Mouse (Mus musculus) limb, embryonic 12.5 days (tissue): ENCODE measurements around the gene M1ap. TPM values are rescaled to one million over a fixed set of nuclear protein-coding genes. Genes with fewer than 3 reads are reported as not detected.

Source experiments
- ATAC-seq: fragments of 200-750 bp; cut with Nextera tagmentation; 2 replicates; pipeline ENCODE4 v1.8.0; 2017; ENCODE audit warnings: low read depth, moderate TSS enrichment; ENCODE audit not compliant: insufficient number of reproducible peaks, insufficient read depth, low FRiP score, low TSS enrichment
- H3K27ac ChIP-seq: fragments of 300-500 bp; sonication (generic); 2 replicates; pipeline ENCODE4 v1.5.1; 2016; ENCODE audit warnings: mild to moderate bottlenecking, moderate library complexity
- H3K27me3 ChIP-seq: fragments of 300-500 bp; sonication (generic); 2 replicates; pipeline ENCODE4 v1.6.1; 2016; ENCODE audit warnings: mild to moderate bottlenecking, moderate library complexity
- H3K36me3 ChIP-seq: fragments of 300-500 bp; sonication (generic); 2 replicates; pipeline ENCODE4 v1.6.1; 2016; ENCODE audit warnings: mild to moderate bottlenecking, moderate library complexity
- H3K4me1 ChIP-seq: fragments of 300-500 bp; sonication (generic); replicated peaks from 2 replicates; pipeline ENCODE4 v1.6.1; 2016
- H3K4me2 ChIP-seq: fragments of 300-500 bp; sonication (generic); 2 replicates; pipeline ENCODE4 v1.6.1; 2016; ENCODE audit warnings: mild to moderate bottlenecking, moderate library complexity
- H3K4me3 ChIP-seq: fragments of 300-500 bp; sonication (generic); replicated peaks from 2 replicates; pipeline ENCODE4 v1.5.1; 2016; ENCODE audit warnings: mild to moderate bottlenecking
- H3K9ac ChIP-seq: fragments of 300-500 bp; sonication (generic); replicated peaks from 2 replicates; pipeline ENCODE4 v1.6.1; 2016; ENCODE audit warnings: mild to moderate bottlenecking, moderate library complexity
- H3K9me3 ChIP-seq: fragments of 300-500 bp; sonication (generic); 2 replicates; pipeline ENCODE4 v1.6.1; 2016; ENCODE audit warnings: mild to moderate bottlenecking, moderate library complexity
- WGBS: fragments of 180-500 bp; shearing (Covaris S2); methylation state at CpG from one replicate; pipeline ENCODE4 v1.1.7; 2016; 5-methylcytosine and 5-hydroxymethylcytosine counted together
- polyA plus RNA-seq: library from polyadenylated mRNA; unstranded; fragments of >200 nt; fragmentation: Nextera tagmentation; extraction: Ambion mirVana; gene quantifications from 2 replicates; pipeline ENCODE4 v1.2.1, GENCODE M21; 2016

Gene M1ap
- polyA plus RNA-seq, 1 experiment from 2014 or later: 0.20 TPM

- H3K36me3 ChIP-seq: no peaks in the 10 kb centered on the region
- ATAC-seq: no peak
- H3K9me3 ChIP-seq: no peaks in the 10 kb centered on the region
- 87% methylated on average over 7 of the region's 7 CpGs for WGBS
- no peaks in the 10 kb centered on the region for H3K27me3 ChIP-seq
- H3K9ac ChIP-seq: no peak overlapping the region
- no peak overlapping the region for H3K4me3 ChIP-seq
- H3K4me2 ChIP-seq: no peak overlapping the region
- H3K27ac ChIP-seq: no peak overlapping the region
- H3K4me1 ChIP-seq: peaks cover 4% of the 10 kb centered on the region
Measured at GRCm38 (mm10) chr6:83011255-83011654, 64.6 kb downstream of the M1ap start.

GRCm38 (mm10) chr6:83011756-83012155, 65.1 kb downstream of the M1ap start:
- WGBS: 76% methylated on average over 6 of the region's 6 CpGs
- H3K27ac ChIP-seq: no peak overlapping the region
- H3K4me3 ChIP-seq: no peak overlapping the region
- ATAC-seq: no peak
- no peaks in the 10 kb centered on the region for H3K9me3 ChIP-seq
- H3K9ac ChIP-seq: no peak overlapping the region
- no peaks in the 10 kb centered on the region for H3K36me3 ChIP-seq
- H3K4me2 ChIP-seq: no peak overlapping the region
- no peaks in the 10 kb centered on the region for H3K27me3 ChIP-seq
- peaks cover 4% of the 10 kb centered on the region for H3K4me1 ChIP-seq

- no peaks in the 10 kb centered on the region for H3K36me3 ChIP-seq
- no peak overlapping the region for H3K4me3 ChIP-seq
- no peaks in the 10 kb centered on the region for H3K9me3 ChIP-seq
- 0 out of 2 replicates have a peak overlapping the region, but pooled peaks have one; percentile 50 for H3K27ac ChIP-seq
- no peak overlapping the region for H3K9ac ChIP-seq
- H3K27me3 ChIP-seq: no peaks in the 10 kb centered on the region
- no peak overlapping the region for H3K4me2 ChIP-seq
- no peak for ATAC-seq
- H3K4me1 ChIP-seq: peaks cover 6% of the 10 kb centered on the region
- 82% methylated on average over 5 of the region's 5 CpGs for WGBS
Measured at GRCm38 (mm10) chr6:83013444-83013843, 66.7 kb downstream of the M1ap start.

- Histone ChIP-seq H3K36me3 (no peaks in the 10 kb centered on the region), H3K27ac (no peak overlapping the region)
Measured at GRCm38 (mm10) chr6:83014482-83015466, 68.1 kb downstream of the M1ap start.

GRCm38 (mm10) chr6:83015749-83016148, 69.0 kb downstream of the M1ap start:
- Histone ChIP-seq H3K27me3 (no peaks in the 10 kb centered on the region), H3K36me3 (no peaks in the 10 kb centered on the region), H3K27ac (no peak overlapping the region), H3K4me1 (peaks cover 6% of the 10 kb centered on the region), H3K9ac (no peak overlapping the region), H3K4me3 (no peak overlapping the region), H3K9me3 (no peaks in the 10 kb centered on the region), H3K4me2 (no peak overlapping the region)
- WGBS: 95% methylated on average over 2 of the region's 2 CpGs
- no peak for ATAC-seq

More at GRCm38 (mm10) chr6:83014482-83015466, 68.1 kb downstream of the M1ap start:
- Histone ChIP-seq H3K9ac (no peak overlapping the region), H3K4me1 (peaks cover 6% of the 10 kb centered on the region), H3K4me3 (no peak overlapping the region), H3K9me3 (no peaks in the 10 kb centered on the region), H3K27me3 (no peaks in the 10 kb centered on the region), H3K4me2 (no peak overlapping the region)
- no peak for ATAC-seq
- WGBS: 76% methylated on average over 12 of the region's 12 CpGs

GRCm38 (mm10) chr6:83017190-83017589, 70.5 kb downstream of the M1ap start:
- 59% methylated on average over 3 of the region's 3 CpGs for WGBS
- Histone ChIP-seq H3K9ac (no peak overlapping the region), H3K27me3 (no peaks in the 10 kb centered on the region), H3K4me1 (peaks cover 6% of the 10 kb centered on the region), H3K4me2 (no peak overlapping the region), H3K27ac (no peak overlapping the region), H3K36me3 (no peaks in the 10 kb centered on the region), H3K9me3 (no peaks in the 10 kb centered on the region), H3K4me3 (no peak overlapping the region)
- no peak for ATAC-seq

GRCm38 (mm10) chr6:83019044-83019443, 72.3 kb downstream of the M1ap start:
- Histone ChIP-seq H3K27me3 (no peaks in the 10 kb centered on the region), H3K4me2 (no peak overlapping the region), H3K4me3 (no peak overlapping the region), H3K9me3 (no peaks in the 10 kb centered on the region), H3K4me1 (peaks cover 2% of the 10 kb centered on the region; the same call in 1 of the 2 replicates), H3K36me3 (no peaks in the 10 kb centered on the region), H3K9ac (no peak overlapping the region), H3K27ac (no peak overlapping the region)
- WGBS: 75% methylated on average over 3 of the region's 3 CpGs
- no peak for ATAC-seq

- Histone ChIP-seq H3K27me3 (no peaks in the 10 kb centered on the region), H3K4me3 (no peak overlapping the region), H3K27ac (no peak overlapping the region), H3K4me2 (no peak overlapping the region), H3K9me3 (no peaks in the 10 kb centered on the region), H3K4me1 (peaks cover 2% of the 10 kb centered on the region; the same call in 1 of the 2 replicates), H3K9ac (no peak overlapping the region), H3K36me3 (no peaks in the 10 kb centered on the region)
- ATAC-seq: no peak
- 86% methylated on average over 6 of the region's 6 CpGs for WGBS
Measured at GRCm38 (mm10) chr6:83020121-83020520, 73.4 kb downstream of the M1ap start.

GRCm38 (mm10) chr6:83020836-83021593, 74.3 kb downstream of the M1ap start:
- peaks cover 1% of the 10 kb centered on the region; the same call in 1 of the 2 replicates for H3K27me3 ChIP-seq
- H3K9ac ChIP-seq: no peak overlapping the region
- H3K36me3 ChIP-seq: no peaks in the 10 kb centered on the region
- no peak overlapping the region for H3K4me3 ChIP-seq
- peaks cover 2% of the 10 kb centered on the region; the same call in 1 of the 2 replicates for H3K4me1 ChIP-seq
- H3K4me2 ChIP-seq: no peak overlapping the region
- ATAC-seq: no peak
- H3K9me3 ChIP-seq: no peaks in the 10 kb centered on the region
- WGBS: 79% methylated on average over 4 of the region's 4 CpGs
- no peak overlapping the region for H3K27ac ChIP-seq

- 87% methylated on average over 9 of the region's 9 CpGs for WGBS
- ATAC-seq: no peak
- no peaks in the 10 kb centered on the region for H3K9me3 ChIP-seq
Measured at GRCm38 (mm10) chr6:83023008-83023407, 76.3 kb downstream of the M1ap start.

GRCm38 (mm10) chr6:83023786-83024185, 77.1 kb downstream of the M1ap start:
- Histone ChIP-seq H3K27me3 (peaks cover 7% of the 10 kb centered on the region), H3K4me3 (no peak overlapping the region), H3K9ac (no peak overlapping the region), H3K9me3 (no peaks in the 10 kb centered on the region), H3K36me3 (no peaks in the 10 kb centered on the region), H3K4me1 (peaks cover 7% of the 10 kb centered on the region), H3K4me2 (no peak overlapping the region), H3K27ac (no peak overlapping the region)
- WGBS: 95% methylated on average over 2 of the region's 2 CpGs
- no peak for ATAC-seq

More at GRCm38 (mm10) chr6:83023008-83023407, 76.3 kb downstream of the M1ap start:
- Histone ChIP-seq H3K9ac (no peak overlapping the region), H3K4me1 (peaks cover 7% of the 10 kb centered on the region), H3K36me3 (no peaks in the 10 kb centered on the region), H3K4me2 (no peak overlapping the region), H3K4me3 (no peak overlapping the region), H3K27me3 (peaks cover 3% of the 10 kb centered on the region; the same call in 1 of the 2 replicates), H3K27ac (no peak overlapping the region)
